Mouse (Mus musculus) neutrophil, adult 5-6 weeks (primary cell): ENCODE measurements at regions not wholly inside any gene's neighbourhood (a gene's known extent, or its start where the extent isn't known, plus 50 kb on each side); places are given as distances from the start of the nearest gene placed in this dataset.

Source experiments
- ATAC-seq: fragments of 151-379, 151-347 bp; 2 replicates; pipeline ENCODE4 v1.8.0; 2017; ENCODE audit warnings: mild to moderate bottlenecking, moderate TSS enrichment; ENCODE audit not compliant: insufficient number of reproducible peaks, poor library complexity, low FRiP score, severe bottlenecking; ENCODE audit errors: extremely low read depth

DNA sequence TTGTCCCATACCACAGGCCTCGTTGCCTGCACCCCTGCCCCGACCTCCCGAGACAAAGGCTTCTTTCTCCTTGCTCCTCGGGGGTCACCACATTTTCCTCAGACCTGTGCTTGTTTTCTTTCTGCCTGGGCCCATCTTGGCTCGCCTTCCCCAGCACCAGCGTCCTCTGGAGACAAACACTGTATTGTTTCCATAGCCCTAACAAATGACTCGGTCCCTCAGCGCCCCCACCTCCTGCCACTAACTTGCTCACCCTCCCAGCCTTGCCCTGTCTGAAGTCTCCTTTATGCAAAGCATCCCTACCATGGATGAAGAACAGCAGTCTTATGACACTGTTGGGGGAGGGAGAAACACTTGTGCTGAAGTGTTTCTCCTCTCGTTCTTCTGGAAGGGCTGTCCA lies 402.1 kb downstream of the Sox9 start:
- ATAC-seq: no peak

- ATAC-seq: no peak
Measured at GRCm38 (mm10) chr11:113187407-113187806, 405.4 kb downstream of the Sox9 start.

GRCm38 (mm10) chr11:113188263-113188920 lies 406.4 kb downstream of the Sox9 start:
- ATAC-seq: no peak

DNA sequence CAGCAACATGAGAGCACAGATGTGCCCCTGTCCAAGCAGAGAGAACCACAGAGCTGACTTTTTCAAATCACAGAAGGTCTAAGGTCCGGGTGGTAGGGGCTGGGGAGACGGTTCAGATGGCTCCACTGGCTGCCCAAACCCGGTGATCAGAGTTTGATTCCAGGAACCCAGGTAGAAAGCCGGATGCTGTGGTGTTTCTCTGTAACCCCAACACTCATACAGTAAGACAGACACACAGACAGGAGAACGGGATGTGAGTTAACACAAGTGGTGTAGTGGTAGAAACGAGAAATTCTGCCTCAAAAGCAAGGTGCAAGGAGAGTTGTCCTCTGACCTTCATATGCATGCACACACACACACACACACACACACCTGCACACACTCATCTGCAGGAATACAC lies 408.0 kb downstream of the Sox9 start:
- no peak for ATAC-seq

- ATAC-seq: peak; percentile 33; the same call in 1 of the 2 replicates
Measured at GRCm38 (mm10) chr11:113190520-113190919, 408.5 kb downstream of the Sox9 start.

DNA sequence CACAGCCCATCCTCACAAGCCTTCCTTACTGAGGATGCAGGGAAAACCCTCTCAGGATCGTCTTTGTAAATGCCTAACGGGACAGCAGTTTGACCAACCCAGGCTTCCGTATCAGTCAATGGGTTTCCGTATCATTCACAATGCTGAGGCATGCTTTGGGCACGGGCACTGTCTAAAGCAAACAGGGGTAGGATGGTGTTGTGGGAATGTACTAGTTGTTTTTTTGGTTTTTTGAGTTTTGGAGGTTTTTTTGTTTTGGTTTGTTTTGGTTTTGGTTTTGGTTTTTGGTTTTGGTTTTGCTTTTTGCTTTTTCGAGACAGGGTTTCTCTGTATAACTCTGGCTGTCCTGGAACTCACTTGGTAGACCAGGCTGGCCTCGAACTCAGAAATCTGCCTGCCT lies 409.0 kb downstream of the Sox9 start:
- no peak for ATAC-seq

DNA sequence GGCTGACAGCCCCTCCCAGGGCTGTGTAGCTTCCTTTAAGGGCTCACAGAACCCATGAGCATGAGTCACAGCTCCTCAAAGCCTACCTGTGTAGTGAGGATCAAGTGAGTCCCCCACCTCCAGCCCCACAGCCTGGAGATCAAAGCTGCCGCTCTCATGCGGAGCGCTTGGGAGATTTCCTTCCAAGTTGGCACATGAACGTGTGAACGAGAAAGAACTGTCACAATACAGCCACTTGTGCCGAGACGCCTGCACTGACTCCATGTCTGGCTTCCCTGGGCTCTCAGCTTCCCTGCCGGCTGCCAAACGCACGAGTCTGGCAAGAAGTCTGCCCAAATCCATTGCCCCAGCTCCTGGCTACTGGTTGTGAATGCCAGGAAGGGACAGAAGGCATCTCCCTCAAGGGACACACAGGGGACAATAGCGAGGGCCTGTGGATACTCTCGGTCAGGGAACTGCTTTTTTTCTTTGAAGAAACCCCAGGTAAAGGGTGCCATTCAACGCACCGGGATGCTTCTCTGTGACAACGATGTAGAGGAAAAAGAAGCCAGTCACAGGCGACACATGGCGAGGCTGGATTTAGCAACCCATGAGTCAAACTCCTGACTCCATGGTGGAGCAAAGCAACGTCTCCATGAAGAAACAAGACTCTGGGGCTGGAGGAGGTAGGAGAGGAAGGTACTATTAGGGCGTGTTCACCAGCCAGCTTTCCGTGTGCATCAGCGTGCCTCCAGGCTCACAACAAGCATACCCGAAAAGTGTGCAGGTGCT lies 410.2 kb downstream of the Sox9 start:
- no peak for ATAC-seq

GRCm38 (mm10) chr11:113194144-113194827 lies 412.3 kb downstream of the Sox9 start:
- no peak for ATAC-seq
